Mouse (Mus musculus): Measurements from ENCODE around the gene Fam240b. TPM values are rescaled to one million over a fixed set of nuclear protein-coding genes. Genes with fewer than 3 reads are reported as not detected.
"Not testable (repeated sequence)": the region's sequence is repeated elsewhere in the genome, so short reads cannot be mapped to it uniquely, and the experiment has no call there.

Fam240b gene
- polyA plus RNA-seq, 1 experiment from 2014 or later, result not detected

- Histone ChIP-seq H3K9ac (no peak overlapping the region), H3K9me3 (peaks cover 6% of the 10 kb centered on the region; the same call in 1 of the 2 replicates), H3K4me1 (0 out of 2 replicates have a peak, but pooled peaks cover 3% of the 10 kb centered on the region), H3K27ac (replicated peaks) (no peak overlapping the region), H3K4me3 (no peak overlapping the region), H3K4me2 (no peak overlapping the region), H3K27me3 (replicated peaks) (no peaks in the 10 kb centered on the region), H3K36me3 (no peaks in the 10 kb centered on the region)
- ATAC-seq (ENCODE audit: extremely low read depth, insufficient number of reproducible peaks, low FRiP score, low TSS enrichment), result no peak
- 50% methylated on average over 9 of the region's 9 CpGs for WGBS
These were observed 32.4 kb downstream of the Fam240b start for GRCm38 (mm10) chr13:64465166-64465565.

DNA sequence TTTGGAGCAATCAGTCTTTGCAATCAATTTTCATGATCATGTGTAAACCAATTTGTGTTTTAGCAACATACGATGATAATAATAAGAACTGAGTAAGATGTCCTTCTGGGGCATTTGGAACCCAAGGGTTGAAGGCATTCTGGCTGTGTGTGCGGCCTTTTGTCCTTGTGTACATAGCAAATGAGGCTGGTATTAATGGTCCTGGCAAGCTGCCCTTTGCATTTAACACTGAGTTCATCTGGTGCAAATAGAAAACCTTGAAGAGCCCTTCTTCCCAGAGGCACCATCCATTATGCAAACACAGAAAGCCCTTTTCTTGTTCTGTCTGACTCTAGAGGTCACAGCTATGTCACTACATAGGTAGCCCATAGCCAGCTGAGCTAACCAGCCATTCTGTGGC lies 35.0 kb downstream of the Fam240b start:
- H3K9me3 ChIP-seq, result peaks cover 6% of the 10 kb centered on the region; the same call in 1 of the 2 replicates
- no peak overlapping the region for H3K9ac ChIP-seq
- 0 out of 2 replicates have a peak, but pooled peaks cover 3% of the 10 kb centered on the region for H3K4me1 ChIP-seq
- H3K4me2 ChIP-seq, result no peak overlapping the region
- H3K27me3 ChIP-seq (replicated peaks), result no peaks in the 10 kb centered on the region
- no peaks in the 10 kb centered on the region for H3K36me3 ChIP-seq
- no peak overlapping the region for H3K4me3 ChIP-seq
- ATAC-seq (ENCODE audit: extremely low read depth, insufficient number of reproducible peaks, low FRiP score, low TSS enrichment), result no peak
- 80% methylated on average over 2 of the region's 2 CpGs for WGBS
- no peak overlapping the region for H3K27ac ChIP-seq (replicated peaks)

- ATAC-seq (ENCODE audit: extremely low read depth, insufficient number of reproducible peaks, low FRiP score, low TSS enrichment), result no peak
- H3K9ac ChIP-seq, result no peak overlapping the region
- WGBS, result 85% methylated on average over 14 of the region's 14 CpGs
- H3K4me3 ChIP-seq, result no peak overlapping the region
- no peaks in the 10 kb centered on the region for H3K4me1 ChIP-seq
- H3K9me3 ChIP-seq, result peaks cover 6% of the 10 kb centered on the region; the same call in 1 of the 2 replicates
- H3K36me3 ChIP-seq, result no peaks in the 10 kb centered on the region
- H3K4me2 ChIP-seq, result no peak overlapping the region
- no peaks in the 10 kb centered on the region for H3K27me3 ChIP-seq (replicated peaks)
- H3K27ac ChIP-seq (replicated peaks), result no peak overlapping the region
These were observed 39.4 kb downstream of the Fam240b start for GRCm38 (mm10) chr13:64458181-64458580.

DNA sequence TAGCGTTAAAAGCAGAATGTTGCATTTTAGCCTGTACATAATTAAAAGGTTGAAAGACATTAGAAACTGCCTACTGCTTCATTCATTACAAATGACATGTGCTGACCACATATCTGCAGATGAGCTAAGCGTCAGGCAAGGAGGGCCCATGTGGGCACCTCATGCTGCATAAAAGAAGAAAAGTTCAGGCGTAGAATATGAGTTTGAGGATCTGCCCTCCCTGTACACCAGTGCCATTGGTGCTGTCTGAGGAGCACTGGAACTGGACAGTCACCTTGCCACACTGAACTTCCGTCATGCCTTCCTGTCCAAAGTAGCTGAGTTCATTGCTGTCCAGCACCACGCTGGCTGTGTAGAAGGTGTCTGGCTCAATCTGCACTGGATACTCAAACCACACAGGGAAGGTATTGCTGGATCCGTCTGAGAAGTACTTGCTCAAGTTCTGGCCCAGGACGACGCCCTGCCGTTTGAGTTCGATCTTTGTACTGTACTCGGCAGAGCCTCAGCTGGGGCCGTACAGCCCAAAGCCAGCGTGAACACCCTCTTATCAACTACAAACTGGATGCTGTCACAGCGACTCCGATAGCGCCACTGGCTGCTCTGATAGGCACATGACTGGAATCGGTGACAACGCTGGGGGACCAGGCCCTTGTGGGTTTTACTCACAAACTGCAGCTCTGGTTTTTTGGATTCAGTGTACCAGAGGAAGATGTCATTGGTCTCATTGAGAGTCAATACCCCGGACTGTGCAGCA lies 40.2 kb downstream of the Fam240b start:
- not testable (repeated sequence) for H3K27me3 ChIP-seq (replicated peaks); H3K27ac ChIP-seq (replicated peaks); H3K4me3 ChIP-seq; H3K36me3 ChIP-seq; H3K4me1 ChIP-seq; H3K9me3 ChIP-seq; H3K9ac ChIP-seq; H3K4me2 ChIP-seq; ATAC-seq (ENCODE audit: extremely low read depth, insufficient number of reproducible peaks, low FRiP score, low TSS enrichment)
- 65% methylated on average over 19 of the region's 19 CpGs for WGBS

GRCm38 (mm10) chr13:64450001-64450794 lies 47.4 kb downstream of the Fam240b start:
- Histone ChIP-seq H3K9me3 (no peaks in the 10 kb centered on the region), H3K27ac (replicated peaks) (no peak overlapping the region), H3K4me3 (no peak overlapping the region), H3K27me3 (replicated peaks) (no peaks in the 10 kb centered on the region), H3K9ac (no peak overlapping the region), H3K4me2 (no peak overlapping the region), H3K4me1 (no peaks in the 10 kb centered on the region), H3K36me3 (no peaks in the 10 kb centered on the region)
- WGBS, result 63% methylated on average over 7 of the region's 7 CpGs
- no peak for ATAC-seq (ENCODE audit: extremely low read depth, insufficient number of reproducible peaks, low FRiP score, low TSS enrichment)

DNA sequence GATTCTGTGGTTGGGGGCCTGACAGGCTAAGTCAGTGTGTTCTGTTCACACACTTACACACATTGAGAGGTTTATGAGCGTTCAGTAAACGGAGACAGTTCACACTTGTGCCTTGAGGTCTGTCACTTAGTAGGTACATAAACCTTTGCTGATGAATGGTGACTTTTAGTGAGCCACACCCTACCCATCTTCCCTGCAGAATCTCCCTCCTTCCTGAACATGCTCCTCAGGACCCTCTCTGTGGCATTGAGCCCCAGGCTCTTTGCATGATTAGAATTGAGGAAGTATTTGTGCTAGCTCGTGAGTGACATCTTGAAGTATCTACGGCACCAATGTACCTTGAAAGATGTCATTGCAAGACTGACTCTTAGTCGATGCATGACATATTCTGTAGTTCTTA lies 48.9 kb downstream of the Fam240b start:
- Histone ChIP-seq H3K9ac (no peak overlapping the region), H3K36me3 (no peaks in the 10 kb centered on the region), H3K27ac (replicated peaks) (no peak overlapping the region), H3K4me2 (no peak overlapping the region), H3K4me3 (no peak overlapping the region), H3K4me1 (no peaks in the 10 kb centered on the region), H3K27me3 (replicated peaks) (no peaks in the 10 kb centered on the region), H3K9me3 (no peaks in the 10 kb centered on the region)
- no peak for ATAC-seq (ENCODE audit: extremely low read depth, insufficient number of reproducible peaks, low FRiP score, low TSS enrichment)
- WGBS, result 69% methylated on average over 5 of the region's 5 CpGs

- H3K4me1 ChIP-seq, result no peaks in the 10 kb centered on the region
- no peak for ATAC-seq (ENCODE audit: extremely low read depth, insufficient number of reproducible peaks, low FRiP score, low TSS enrichment)
- H3K9me3 ChIP-seq, result no peaks in the 10 kb centered on the region
- H3K36me3 ChIP-seq, result no peaks in the 10 kb centered on the region
- H3K4me2 ChIP-seq, result no peak overlapping the region
- 3% methylated on average over 1 of the region's 1 CpGs for WGBS
- no peak overlapping the region for H3K4me3 ChIP-seq
- H3K9ac ChIP-seq, result no peak overlapping the region
- H3K27me3 ChIP-seq (replicated peaks), result no peaks in the 10 kb centered on the region
- H3K27ac ChIP-seq (replicated peaks), result no peak overlapping the region
These were observed 49.6 kb downstream of the Fam240b start for GRCm38 (mm10) chr13:64447947-64448346.

GRCm38 (mm10) chr13:64445254-64445920 lies 52.2 kb downstream of the Fam240b start:
- Histone ChIP-seq H3K9ac (no peak overlapping the region), H3K4me2 (no peak overlapping the region), H3K4me3 (no peak overlapping the region), H3K36me3 (no peaks in the 10 kb centered on the region), H3K4me1 (no peaks in the 10 kb centered on the region), H3K27me3 (replicated peaks) (no peaks in the 10 kb centered on the region), H3K27ac (replicated peaks) (no peak overlapping the region), H3K9me3 (no peaks in the 10 kb centered on the region)
- no peak for ATAC-seq (ENCODE audit: extremely low read depth, insufficient number of reproducible peaks, low FRiP score, low TSS enrichment)
- 68% methylated on average over 9 of the region's 9 CpGs for WGBS

- ATAC-seq (ENCODE audit: extremely low read depth, insufficient number of reproducible peaks, low FRiP score, low TSS enrichment), result no peak
- no peaks in the 10 kb centered on the region; the same call in 1 of the 2 replicates for H3K36me3 ChIP-seq
- 41% methylated on average over 4 of the region's 4 CpGs for WGBS
- H3K4me1 ChIP-seq, result no peaks in the 10 kb centered on the region; the same call in 1 of the 2 replicates
- no peak overlapping the region for H3K4me3 ChIP-seq
- H3K9ac ChIP-seq, result no peak overlapping the region
- no peak overlapping the region for H3K27ac ChIP-seq (replicated peaks)
- H3K27me3 ChIP-seq (replicated peaks), result no peaks in the 10 kb centered on the region
- no peak overlapping the region for H3K4me2 ChIP-seq
- no peaks in the 10 kb centered on the region for H3K9me3 ChIP-seq
These were observed 54.2 kb downstream of the Fam240b start for GRCm38 (mm10) chr13:64443263-64443894.

DNA sequence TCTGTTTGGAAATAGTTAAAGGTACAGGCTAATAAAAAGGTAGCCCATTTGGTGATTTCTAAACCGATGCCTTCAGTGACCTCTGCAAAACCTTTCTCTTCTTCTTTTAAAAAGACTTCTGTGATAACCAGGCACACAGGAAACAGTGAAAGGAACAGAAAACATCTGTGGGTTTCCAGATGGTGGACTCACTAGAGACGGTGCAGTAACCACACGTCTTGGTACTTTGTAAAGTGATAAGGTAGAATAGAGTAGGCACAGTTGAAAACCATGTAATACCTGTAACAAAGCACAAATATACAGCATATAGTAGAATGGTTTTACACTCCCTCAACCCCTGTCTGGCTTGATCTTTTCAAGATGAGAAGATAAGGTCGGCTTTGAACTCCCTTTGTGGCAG lies 57.0 kb downstream of the Fam240b start:
- H3K4me2 ChIP-seq, result no peak overlapping the region
- ATAC-seq (ENCODE audit: extremely low read depth, insufficient number of reproducible peaks, low FRiP score, low TSS enrichment), result no peak
- H3K27me3 ChIP-seq (replicated peaks), result no peaks in the 10 kb centered on the region
- WGBS, result 53% methylated on average over 4 of the region's 4 CpGs
- H3K4me1 ChIP-seq, result no peaks in the 10 kb centered on the region; the same call in 1 of the 2 replicates
- no peak overlapping the region for H3K9ac ChIP-seq
- no peaks in the 10 kb centered on the region for H3K9me3 ChIP-seq
- H3K4me3 ChIP-seq, result no peak overlapping the region
- H3K36me3 ChIP-seq, result no peaks in the 10 kb centered on the region; the same call in 1 of the 2 replicates
- no peak overlapping the region for H3K27ac ChIP-seq (replicated peaks)

- Histone ChIP-seq H3K9me3 (no peaks in the 10 kb centered on the region), H3K4me3 (no peak overlapping the region), H3K4me1 (no peaks in the 10 kb centered on the region; the same call in 1 of the 2 replicates), H3K27me3 (replicated peaks) (no peaks in the 10 kb centered on the region), H3K36me3 (no peaks in the 10 kb centered on the region; the same call in 1 of the 2 replicates), H3K9ac (no peak overlapping the region), H3K4me2 (no peak overlapping the region), H3K27ac (replicated peaks) (no peak overlapping the region)
- ATAC-seq (ENCODE audit: extremely low read depth, insufficient number of reproducible peaks, low FRiP score, low TSS enrichment), result no peak
- 65% methylated on average over 5 of the region's 5 CpGs for WGBS
These were observed 58.1 kb downstream of the Fam240b start for GRCm38 (mm10) chr13:64439471-64439870.
